Mouse (Mus musculus) limb, embryonic 13.5 days (tissue): Measurements from ENCODE around the gene Rhbdl3. TPM values are rescaled to one million over a fixed set of nuclear protein-coding genes. Genes with fewer than 3 reads are reported as not detected.

ENCODE experiments used
- ATAC-seq: fragments of 200-750 bp; cut with Nextera tagmentation; 2 replicates; pipeline ENCODE4 v1.8.0; 2017; ENCODE audit warnings: low read depth, moderate number of reproducible peaks, moderate TSS enrichment; ENCODE audit not compliant: low FRiP score
- H3K27ac ChIP-seq: fragments of 300-500 bp; sonication (generic); 2 replicates; pipeline ENCODE4 v1.5.1; 2015; ENCODE audit warnings: inconsistent platforms, mild to moderate bottlenecking, moderate library complexity
- H3K27me3 ChIP-seq: fragments of 300-500 bp; sonication (generic); 2 replicates; pipeline ENCODE4 v1.6.1; 2015; ENCODE audit warnings: mild to moderate bottlenecking, inconsistent platforms
- H3K36me3 ChIP-seq: fragments of 300-500 bp; sonication (generic); 2 replicates; pipeline ENCODE4 v1.6.1; 2015; ENCODE audit warnings: inconsistent platforms, mild to moderate bottlenecking, moderate library complexity
- H3K4me1 ChIP-seq: fragments of 300-500 bp; sonication (generic); 2 replicates; pipeline ENCODE4 v1.6.1; 2015; ENCODE audit warnings: inconsistent platforms
- H3K4me2 ChIP-seq: fragments of 300-500 bp; sonication (generic); replicated peaks from 2 replicates; pipeline ENCODE4 v1.6.1; 2015; ENCODE audit warnings: inconsistent platforms, mild to moderate bottlenecking, moderate library complexity
- H3K4me3 ChIP-seq: fragments of 300-500 bp; sonication (generic); 2 replicates; pipeline ENCODE4 v1.5.1; 2015; ENCODE audit warnings: moderate library complexity, mild to moderate bottlenecking, inconsistent platforms
- H3K9ac ChIP-seq: fragments of 300-500 bp; sonication (generic); 2 replicates; pipeline ENCODE4 v1.6.1; 2015; ENCODE audit warnings: mild to moderate bottlenecking, inconsistent platforms
- H3K9me3 ChIP-seq: fragments of 300-500 bp; sonication (generic); 2 replicates; pipeline ENCODE4 v1.6.1; 2016; ENCODE audit warnings: inconsistent platforms
- WGBS: fragments of 180-500 bp; shearing (Covaris S2); methylation state at CpG from one replicate; pipeline ENCODE4 v1.1.7; 2015; 5-methylcytosine and 5-hydroxymethylcytosine counted together
- polyA plus RNA-seq: library from polyadenylated mRNA; unstranded; fragments of >200 nt; fragmentation: Nextera tagmentation; extraction: Ambion mirVana; gene quantifications from 2 replicates; pipeline ENCODE4 v1.2.1, GENCODE M21; 2015

The Rhbdl3 gene
- polyA plus RNA-seq, 1 experiment from 2014 or later: 3.5 TPM

DNA sequence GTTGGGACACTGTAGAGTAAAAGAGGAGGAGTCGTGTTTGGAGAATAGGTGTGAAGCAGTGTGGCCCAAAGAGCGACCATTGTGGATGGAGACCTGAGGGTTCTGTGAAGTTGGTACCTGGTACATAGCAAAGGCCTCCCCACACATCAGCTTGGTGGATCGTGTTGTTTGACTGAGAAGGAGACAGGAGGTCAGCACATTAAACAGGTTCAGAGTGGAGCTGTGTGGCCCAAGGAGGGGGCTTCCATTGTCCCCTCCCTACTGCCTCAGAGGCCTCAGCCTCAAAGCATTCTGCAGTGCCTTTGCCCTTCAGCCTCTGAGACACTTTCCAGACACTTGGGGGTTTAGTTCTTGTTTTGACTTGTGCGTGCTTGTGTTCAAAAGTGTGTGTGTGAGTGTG is 13.2 kb downstream of the Rhbdl3 start:
- H3K9me3 ChIP-seq: no peaks in the 10 kb centered on the region
- H3K27ac ChIP-seq: no peak overlapping the region
- ATAC-seq: no peak

GRCm38 (mm10) chr11:80315743-80316639 is 15.3 kb downstream of the Rhbdl3 start:
- no peaks in the 10 kb centered on the region for H3K4me1 ChIP-seq
- H3K9me3 ChIP-seq: no peaks in the 10 kb centered on the region
- no peak overlapping the region for H3K4me3 ChIP-seq
- peaks cover 4% of the 10 kb centered on the region; the same call in 1 of the 2 replicates for H3K27me3 ChIP-seq
- no peak overlapping the region for H3K27ac ChIP-seq
- 65% methylated on average over 10 of the region's 10 CpGs for WGBS
- no peaks in the 10 kb centered on the region for H3K36me3 ChIP-seq
- no peak overlapping the region for H3K9ac ChIP-seq
- no peak overlapping the region for H3K4me2 ChIP-seq
- ATAC-seq: no peak

More for the DNA sequence above, 13.2 kb downstream of the Rhbdl3 start:
- Histone ChIP-seq H3K9ac (no peak overlapping the region), H3K27me3 (peaks cover 4% of the 10 kb centered on the region; the same call in 1 of the 2 replicates), H3K4me2 (no peak overlapping the region), H3K4me3 (no peak overlapping the region), H3K36me3 (no peaks in the 10 kb centered on the region), H3K4me1 (no peaks in the 10 kb centered on the region)
- WGBS: 74% methylated on average over 4 of the region's 4 CpGs

DNA sequence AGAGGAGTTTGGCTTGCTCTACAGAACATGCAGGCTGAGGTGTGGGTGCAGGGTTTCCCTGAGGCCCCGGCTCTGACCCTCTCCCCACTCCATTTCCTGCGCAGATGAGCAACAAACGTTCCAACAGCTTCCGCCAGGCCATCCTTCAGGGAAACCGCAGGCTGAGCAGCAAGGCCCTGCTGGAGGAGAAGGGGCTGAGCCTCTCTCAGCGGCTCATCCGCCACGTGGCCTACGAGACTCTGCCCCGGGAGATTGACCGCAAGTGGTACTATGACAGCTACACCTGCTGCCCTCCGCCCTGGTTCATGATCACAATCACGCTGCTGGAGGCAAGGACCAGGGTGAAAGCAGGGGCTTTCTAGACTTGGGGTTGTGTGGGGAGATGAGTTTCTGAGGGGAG is 22.5 kb downstream of the Rhbdl3 start:
- Histone ChIP-seq H3K27ac (no peak overlapping the region), H3K9me3 (no peaks in the 10 kb centered on the region), H3K4me2 (no peak overlapping the region), H3K4me1 (no peaks in the 10 kb centered on the region), H3K9ac (no peak overlapping the region), H3K27me3 (no peaks in the 10 kb centered on the region), H3K4me3 (no peak overlapping the region), H3K36me3 (no peaks in the 10 kb centered on the region)
- no peak for ATAC-seq
- 56% methylated on average over 13 of the region's 13 CpGs for WGBS

DNA sequence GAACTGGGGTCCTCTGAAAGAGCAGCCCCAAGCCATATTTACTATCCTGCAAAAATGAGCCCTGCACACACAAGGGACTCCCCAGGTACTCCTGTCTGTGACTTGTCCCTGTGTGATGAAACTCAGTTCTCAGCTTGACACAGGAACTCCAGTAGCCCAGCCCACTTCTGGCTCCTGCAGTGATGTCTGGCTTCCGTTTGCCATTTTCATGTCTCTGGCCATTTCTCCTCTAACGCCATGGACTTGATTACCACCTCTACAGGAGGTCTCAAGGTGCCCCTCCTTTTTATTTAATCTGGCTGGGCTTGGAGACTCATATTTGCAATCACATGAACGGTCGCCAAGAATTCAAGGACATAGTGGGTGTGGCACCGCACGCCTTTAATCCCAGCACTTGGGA is 23.9 kb downstream of the Rhbdl3 start:
- Histone ChIP-seq H3K9me3 (no peaks in the 10 kb centered on the region), H3K27ac (no peak overlapping the region), H3K4me3 (no peak overlapping the region), H3K27me3 (no peaks in the 10 kb centered on the region), H3K9ac (no peak overlapping the region), H3K4me2 (no peak overlapping the region), H3K4me1 (no peaks in the 10 kb centered on the region), H3K36me3 (no peaks in the 10 kb centered on the region)
- 60% methylated on average over 6 of the region's 6 CpGs for WGBS
- no peak for ATAC-seq

- H3K27ac ChIP-seq: no peak overlapping the region
- H3K4me2 ChIP-seq: no peak overlapping the region
- no peaks in the 10 kb centered on the region for H3K9me3 ChIP-seq
- H3K27me3 ChIP-seq: peaks cover 10% of the 10 kb centered on the region; the same call in 1 of the 2 replicates
- WGBS: 47% methylated on average over 12 of the region's 12 CpGs
- no peak overlapping the region for H3K9ac ChIP-seq
- no peaks in the 10 kb centered on the region for H3K36me3 ChIP-seq
- no peak for ATAC-seq
- H3K4me1 ChIP-seq: no peaks in the 10 kb centered on the region
- no peak overlapping the region for H3K4me3 ChIP-seq
These were observed 32.1 kb downstream of the Rhbdl3 start for GRCm38 (mm10) chr11:80332709-80333400.

DNA sequence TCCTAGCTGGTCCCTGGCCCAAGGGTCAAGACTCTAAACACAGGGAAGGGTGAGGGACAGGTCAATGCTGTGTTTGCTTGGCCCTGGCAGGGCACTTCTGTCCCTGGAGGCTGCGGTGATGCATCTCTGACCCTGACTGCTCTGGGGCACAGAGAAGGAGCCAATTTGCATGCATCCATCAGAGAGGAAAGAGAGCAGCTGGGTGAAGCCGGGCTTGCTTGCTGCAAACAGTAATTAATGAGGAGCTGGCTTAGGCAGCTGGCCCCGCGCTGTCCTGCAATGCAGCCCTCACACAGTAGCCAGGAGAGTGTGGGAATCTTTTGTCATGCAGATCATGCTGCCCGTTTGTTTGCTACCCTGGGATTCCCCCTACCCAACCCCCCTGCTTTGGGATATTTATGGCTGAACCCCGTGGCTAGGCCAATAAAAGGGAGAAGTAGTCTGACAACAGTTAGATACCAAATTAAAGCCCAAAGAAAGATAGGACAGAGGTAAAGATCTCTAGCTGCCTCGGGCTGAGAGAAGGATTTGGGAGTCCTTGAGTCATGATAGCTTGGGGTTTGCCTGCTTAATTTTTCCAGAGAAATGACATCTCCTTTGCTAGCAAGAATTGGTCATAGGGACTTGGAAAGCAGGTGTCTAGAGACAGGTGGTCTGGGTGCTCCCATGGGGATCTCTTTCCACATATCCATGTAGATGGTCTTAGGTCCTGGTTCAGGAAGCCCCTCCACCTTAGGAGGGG is 35.1 kb downstream of the Rhbdl3 start:
- Histone ChIP-seq H3K36me3 (no peaks in the 10 kb centered on the region), H3K4me1 (no peaks in the 10 kb centered on the region), H3K27me3 (peaks cover 10% of the 10 kb centered on the region; the same call in 1 of the 2 replicates), H3K4me2 (no peak overlapping the region), H3K9ac (no peak overlapping the region), H3K27ac (no peak overlapping the region), H3K9me3 (no peaks in the 10 kb centered on the region), H3K4me3 (no peak overlapping the region)
- WGBS: 2% methylated on average over 7 of the region's 7 CpGs
- ATAC-seq: no peak

DNA sequence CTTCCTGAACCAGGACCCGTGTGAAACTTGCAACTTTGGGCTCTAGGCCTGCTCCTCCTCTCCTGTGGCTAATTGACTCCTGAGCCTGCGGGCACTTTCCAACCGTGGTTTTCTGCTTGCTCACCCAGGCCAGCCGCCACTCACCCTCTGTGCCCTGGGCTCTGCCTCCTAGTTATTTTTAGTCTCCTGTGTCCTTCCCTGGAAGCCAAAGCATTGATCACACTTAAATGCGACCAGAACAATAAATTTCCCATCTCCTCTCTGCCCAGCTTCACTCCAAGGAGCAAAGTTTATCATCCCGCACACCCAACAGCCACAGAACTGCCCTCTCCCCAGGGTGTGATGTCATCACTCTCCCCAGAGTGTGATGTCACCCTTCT is 35.6 kb downstream of the Rhbdl3 start:
- 14% methylated on average over 6 of the region's 6 CpGs for WGBS
- Histone ChIP-seq H3K36me3 (no peaks in the 10 kb centered on the region), H3K27me3 (peaks cover 10% of the 10 kb centered on the region; the same call in 1 of the 2 replicates), H3K27ac (no peak overlapping the region), H3K4me3 (no peak overlapping the region), H3K4me2 (no peak overlapping the region), H3K9me3 (no peaks in the 10 kb centered on the region), H3K9ac (no peak overlapping the region), H3K4me1 (no peaks in the 10 kb centered on the region)
- ATAC-seq: no peak

GRCm38 (mm10) chr11:80342482-80342881 is 41.8 kb downstream of the Rhbdl3 start:
- ATAC-seq: no peak
- no peak overlapping the region for H3K4me3 ChIP-seq
- peaks cover 8% of the 10 kb centered on the region for H3K4me1 ChIP-seq
- H3K9me3 ChIP-seq: no peaks in the 10 kb centered on the region
- no peak overlapping the region for H3K9ac ChIP-seq
- no peak overlapping the region for H3K4me2 ChIP-seq
- no peaks in the 10 kb centered on the region for H3K36me3 ChIP-seq
- WGBS: 11% methylated on average over 2 of the region's 2 CpGs
- H3K27ac ChIP-seq: no peak overlapping the region
- H3K27me3 ChIP-seq: no peaks in the 10 kb centered on the region

- no peak overlapping the region for H3K4me2 ChIP-seq
- H3K36me3 ChIP-seq: no peaks in the 10 kb centered on the region
- no peaks in the 10 kb centered on the region for H3K9me3 ChIP-seq
- H3K27ac ChIP-seq: no peak overlapping the region
- WGBS: 69% methylated on average over 5 of the region's 5 CpGs
- H3K27me3 ChIP-seq: no peaks in the 10 kb centered on the region
- H3K4me3 ChIP-seq: no peak overlapping the region
- H3K9ac ChIP-seq: no peak overlapping the region
- no peak for ATAC-seq
- H3K4me1 ChIP-seq: no peaks in the 10 kb centered on the region
These were observed 51.2 kb downstream of the Rhbdl3 start for GRCm38 (mm10) chr11:80351832-80352430.

GRCm38 (mm10) chr11:80354832-80355231 is 54.1 kb downstream of the Rhbdl3 start:
- Histone ChIP-seq H3K4me1 (no peaks in the 10 kb centered on the region), H3K27ac (no peak overlapping the region), H3K4me2 (no peak overlapping the region), H3K9me3 (no peaks in the 10 kb centered on the region), H3K9ac (no peak overlapping the region), H3K27me3 (no peaks in the 10 kb centered on the region), H3K4me3 (no peak overlapping the region), H3K36me3 (peaks cover 13% of the 10 kb centered on the region; the same call in 1 of the 2 replicates)
- WGBS: 35% methylated on average over 4 of the region's 4 CpGs
- no peak for ATAC-seq

DNA sequence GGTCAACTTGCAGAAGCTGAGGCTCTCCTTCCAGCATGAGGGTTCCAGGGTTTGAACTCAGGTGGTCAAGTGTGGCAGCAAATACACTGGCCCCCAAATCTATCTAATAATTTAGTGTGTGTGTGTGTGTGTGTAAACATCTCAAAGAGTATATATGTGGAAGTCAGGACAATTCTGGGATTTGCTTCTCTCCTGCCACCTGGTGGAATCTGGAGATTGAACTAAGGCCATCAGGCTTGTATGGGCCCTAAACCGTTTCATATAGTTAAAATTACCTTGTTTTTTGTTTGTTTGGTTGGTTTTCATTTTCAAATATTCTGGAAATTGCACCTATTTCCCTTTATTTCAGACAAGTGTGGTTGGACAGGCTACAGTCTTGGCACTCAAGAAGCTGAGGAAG is 68.2 kb downstream of the Rhbdl3 start:
- Histone ChIP-seq H3K4me3 (no peak overlapping the region), H3K36me3 (peaks cover 75% of the 10 kb centered on the region), H3K4me1 (no peaks in the 10 kb centered on the region), H3K27me3 (no peaks in the 10 kb centered on the region), H3K27ac (no peak overlapping the region), H3K4me2 (no peak overlapping the region), H3K9me3 (no peaks in the 10 kb centered on the region), H3K9ac (no peak overlapping the region)
- 93% methylated on average over 1 of the region's 1 CpGs for WGBS
- no peak for ATAC-seq
